Comparison of ENCODE assay signal across 21 mouse cellular contexts in the genomic region with DNA sequence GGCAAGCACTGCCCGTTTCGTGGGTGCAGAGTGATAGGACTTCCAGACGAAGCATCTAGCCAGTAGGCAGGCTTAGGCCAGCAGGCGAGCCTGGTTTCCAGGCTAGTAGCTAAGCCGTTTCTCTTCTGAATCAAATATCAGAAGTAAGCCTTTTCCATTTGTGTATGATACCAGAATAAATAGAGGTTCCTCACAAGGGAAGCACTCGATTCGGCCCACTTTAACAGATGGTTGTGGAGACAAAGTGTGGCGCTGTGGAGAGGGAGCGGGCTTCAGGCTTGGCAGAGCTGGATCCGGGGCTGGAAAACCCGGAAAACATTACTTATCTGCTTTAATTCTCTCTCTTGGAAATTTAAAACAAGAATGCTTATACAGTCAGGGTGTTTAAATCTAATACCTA. TPM values are rescaled to one million over a fixed set of nuclear protein-coding genes. Genes with fewer than 3 reads are reported as not detected.
DNase-seq lines count a peak whose midpoint lies in the region; TF ChIP-seq lines count a peak whose summit lies in the region.
"Had no signal": no experiment of that assay in that cellular context is flagged by ENCODE, and none has a peak within 500 bp of the region (broad histone marks: within the 10 kb centered on the region; RNA-seq: fewer than 3 reads in every experiment).

No protein-coding gene starts in this region.

- no peak for TF ChIP-seq POLR2A in brain, embryonic 14.5 days (IDR thresholded peaks at IDR 0.05; ENCODE audit: borderline replicate concordance, extremely low read depth, insufficient read depth, insufficient read length, poor library complexity, severe bottlenecking)

- peak; percentile 32 to 57 for DNase-seq in layer of hippocampus, adult 2 months (ENCODE audit: low spot score in 2 of 2)
- DNase-seq in layer of hippocampus, postnatal 10 days (ENCODE audit: low spot score in 2 of 2) = no peak
- DNase-seq in brain, embryonic 14.5 days (ENCODE audit: low read depth) = peak; percentile 22
- DNase-seq in layer of hippocampus, adult 9-11 months = peak; percentile 39
- DNase-seq in right cerebral cortex, adult 2 months (ENCODE audit: low spot score in 2 of 2) = peak; percentile 53 to 63
- no peak for DNase-seq in lung, adult 18-20 months
- no peak for DNase-seq in thymus, postnatal 0 days (ENCODE audit: low spot score)
- no peak for DNase-seq in lung, postnatal 14 days
- DNase-seq: adrenal gland, adult 8-10 months; cerebellum, adult 11-12 months; cerebellum, postnatal 25 days; gastrocnemius, adult 2 months; kidney, adult 9 months; kidney, postnatal 36 days; lung, postnatal 10 days; thymus, postnatal 4 days had no signal

- H3K27ac ChIP-seq in layer of hippocampus, adult 2 months = peak overlapping the region; percentile 53; the same call in 1 of the 2 replicates
- H3K27ac ChIP-seq: gastrocnemius, adult 2 months; limb, embryonic 12.5 days; liver, embryonic 14.5 days; neural tube, embryonic 15.5 days; stomach, embryonic 15.5 days had no signal

- no peak overlapping the region for H3K4me3 ChIP-seq in layer of hippocampus, adult 2 months
- H3K4me3 ChIP-seq: gastrocnemius, adult 2 months; limb, embryonic 12.5 days; myocyte; neural tube, embryonic 15.5 days; stomach, embryonic 15.5 days had no signal

- TF ChIP-seq CTCF in layer of hippocampus, adult 2 months (conservative IDR thresholded peaks at IDR 0.05) = no peak
- TF ChIP-seq CTCF in brain, embryonic 14.5 days (IDR thresholded peaks at IDR 0.05; ENCODE audit: borderline replicate concordance, extremely low read depth, insufficient read depth, insufficient read length) = no peak

RNA-seq across cellular contexts. Expression of gene Ssbp2, which starts 27.1 kb away (rescaled TPM):
- 100 to 1,000 TPM; 128 to 131 TPM for total RNA-seq in layer of hippocampus, adult 2 months (2021)
- 100 to 1,000 TPM; 109 to 110 TPM for total RNA-seq in layer of hippocampus, postnatal 10 days (2021)
- 133 and 154 TPM in 2 replicates for polyA plus RNA-seq in brain, embryonic 14.5 days (2012; rRNA removed)
- 240 and 282 TPM in 2 replicates for polyA plus RNA-seq in thymus, postnatal 0 days (2015; fragmentation: Nextera tagmentation; extraction: Ambion mirVana)

Comparison
In these comparisons a context has a peak if more than half of its experiments do, and no peak if none do; other contexts are left out.
1. DNase-seq: peak in layer of hippocampus, adult 2 months (2 of 2), brain, embryonic 14.5 days (single experiment), layer of hippocampus, adult 9-11 months (single experiment) and right cerebral cortex, adult 2 months (2 of 2); none in layer of hippocampus, postnatal 10 days (0 of 2), lung, adult 18-20 months (0 of 2), thymus, postnatal 0 days (single experiment) and lung, postnatal 14 days (single experiment).